Mouse (Mus musculus) layer of hippocampus, adult 2 months (tissue): Measurements from ENCODE around the gene Rarres1. TPM values are rescaled to one million over a fixed set of nuclear protein-coding genes. Genes with fewer than 3 reads are reported as not detected.

Experiments
- DNase-seq, 2 experiments: peaks; one replicate each; pipeline ENCODE4 v3.0.0; 2022; ENCODE audit warnings: low spot score in 2 of 2
- H3K27ac ChIP-seq: fragments of 200-600 bp; 2 replicates; pipeline ENCODE4 v1.8.1; 2022
- H3K4me3 ChIP-seq: fragments of 200-600 bp; 2 replicates; pipeline ENCODE4 v1.8.1; 2022; ENCODE audit warnings: mild to moderate bottlenecking
- CTCF ChIP-seq: fragments of 200-600 bp; conservative IDR thresholded peaks from 2 replicates; pipeline ENCODE4 v1.8.1; 2022; ENCODE audit warnings: antibody characterized with exemption, mild to moderate bottlenecking, moderate library complexity
- total RNA-seq, 2 experiments: library from RNA; stranded (reverse); gene quantifications; 2 replicates each; pipeline ENCODE4 v1.2.3; 2021

The Rarres1 gene
- total RNA-seq, 2 experiments from 2014 or later: 1.5 to 1.8 TPM

GRCm38 (mm10) chr3:67429999-67430380, 85.3 kb downstream of the Rarres1 start, which contains the start of gene Gfm1:
TSS of gene Gfm1 (plus strand) at chr3:67430096.
- peak; percentile 86 for TF ChIP-seq CTCF
- H3K4me3 ChIP-seq: peak within 1 kb of the TSS; percentile 80
- peak; percentile 89 to 90 for DNase-seq
- peak within 1 kb of the TSS; percentile 84 for H3K27ac ChIP-seq

DNA sequence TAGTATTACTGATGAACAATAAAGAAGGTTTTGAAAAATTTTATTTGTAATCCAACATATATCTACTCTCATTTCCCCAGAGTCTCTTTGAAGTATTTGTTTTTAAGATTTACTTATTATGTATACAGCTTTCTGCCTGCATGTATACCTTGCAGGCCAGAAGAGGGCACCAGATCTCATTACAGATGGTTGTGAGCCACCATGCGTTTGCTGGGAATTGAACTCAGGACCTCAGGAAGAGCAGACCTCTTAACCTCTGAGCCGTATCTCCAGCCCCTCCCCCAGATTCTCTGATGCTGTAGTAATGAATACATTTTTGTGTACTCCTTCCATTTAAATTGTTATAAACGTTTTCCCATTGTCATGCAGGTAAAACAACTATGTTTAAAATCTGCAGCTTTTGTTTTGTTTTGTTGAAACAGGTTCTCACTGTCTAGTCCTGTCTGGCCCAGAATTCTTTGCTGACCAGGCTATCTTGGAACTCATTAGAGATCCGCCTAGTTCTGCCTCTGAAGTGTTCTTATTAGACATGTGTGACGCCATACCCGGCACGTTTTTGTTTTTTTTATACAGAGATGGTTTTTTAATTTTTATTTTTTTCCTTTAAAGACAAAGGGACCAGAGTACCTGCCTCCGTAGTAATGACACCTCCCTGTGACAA, 85.9 kb downstream of the Rarres1 start:
- DNase-seq: no peak
- TF ChIP-seq CTCF: no peak; the same call in none of the 2 replicates
- H3K27ac ChIP-seq: peak overlapping the region; percentile 33; the same call in 1 of the 2 replicates
- peak overlapping the region; percentile 80 for H3K4me3 ChIP-seq

Other genes starting within 250 kb of the Rarres1 start
- 1 to 10 TPM; 1.1 to 1.3 TPM for gene Mlf1, start 141.4 kb downstream of the Rarres1 start, total RNA-seq
- not detected for gene Gm17402, start 140.4 kb downstream of the Rarres1 start, total RNA-seq
- gene Gfm1, start 85.4 kb downstream of the Rarres1 start, total RNA-seq: 10 to 100 TPM; 53.5 to 57.7 TPM
- 10 to 100 TPM; 40.1 to 45.3 TPM for gene Lxn, start 51.6 kb downstream of the Rarres1 start, total RNA-seq
- gene Mfsd1, start 67.2 kb upstream of the Rarres1 start, total RNA-seq: 10 to 100 TPM; 39.8 to 41.3 TPM